Mouse (Mus musculus) midbrain, embryonic 14.5 days (tissue): ENCODE measurements around the gene Magi2. TPM values are rescaled to one million over a fixed set of nuclear protein-coding genes. Genes with fewer than 3 reads are reported as not detected.

ENCODE experiments used
- ATAC-seq: fragments of 200-750 bp; cut with Nextera tagmentation; 2 replicates; pipeline ENCODE4 v1.8.0; 2017; ENCODE audit warnings: moderate number of reproducible peaks, moderate library complexity; ENCODE audit not compliant: low FRiP score, low TSS enrichment
- DNase-seq: peaks from one replicate; pipeline ENCODE4 v3.0.0-alpha.2; 2015
- H3K27ac ChIP-seq: fragments of 300-500 bp; sonication (generic); replicated peaks from 2 replicates; pipeline ENCODE4 v1.5.1; 2014; ENCODE audit warnings: mild to moderate bottlenecking, low read depth, low read length, moderate library complexity
- H3K27me3 ChIP-seq: fragments of 300-500 bp; sonication (generic); 2 replicates; pipeline ENCODE4 v1.6.1; 2014; ENCODE audit warnings: low read length, control low read depth, mixed read lengths; ENCODE audit not compliant: control insufficient read depth, insufficient read depth
- H3K36me3 ChIP-seq: fragments of 300-500 bp; sonication (generic); 2 replicates; pipeline ENCODE4 v1.6.1; 2014; ENCODE audit warnings: low read length, control low read depth; ENCODE audit not compliant: control insufficient read depth, insufficient read depth
- H3K4me1 ChIP-seq: fragments of 300-500 bp; sonication (generic); 2 replicates; pipeline ENCODE4 v1.6.1; 2014; ENCODE audit warnings: mild to moderate bottlenecking, antibody characterized with exemption, low read length, control low read depth; ENCODE audit not compliant: control insufficient read depth, insufficient read depth
- H3K4me2 ChIP-seq: fragments of 300-500 bp; sonication (generic); 2 replicates; pipeline ENCODE4 v1.6.1; 2014; ENCODE audit warnings: mild to moderate bottlenecking, low read length, moderate library complexity
- H3K4me3 ChIP-seq: fragments of 300-500 bp; sonication (generic); replicated peaks from 2 replicates; pipeline ENCODE4 v1.5.1; 2014; ENCODE audit warnings: low read depth, low read length
- H3K9ac ChIP-seq: fragments of 300-500 bp; sonication (generic); replicated peaks from 2 replicates; pipeline ENCODE4 v1.6.1; 2014; ENCODE audit warnings: mild to moderate bottlenecking, low read length, moderate library complexity
- H3K9me3 ChIP-seq: fragments of 300-500 bp; sonication (generic); 2 replicates; pipeline ENCODE4 v1.6.1; 2016; ENCODE audit warnings: low read length, control low read depth, mixed read lengths; ENCODE audit not compliant: control insufficient read depth
- WGBS: fragments of 180-500 bp; shearing (Covaris S2); extraction: QIAGEN DNeasy Blood & Tissue Kit; methylation state at CpG from one replicate; pipeline ENCODE4 v1.1.7; 2014; 5-methylcytosine and 5-hydroxymethylcytosine counted together
- polyA plus RNA-seq: library from polyadenylated mRNA; unstranded; fragments of >200 nt; fragmentation: Nextera tagmentation; extraction: Ambion mirVana; gene quantifications from 2 replicates; pipeline ENCODE4 v1.2.1, GENCODE M21; 2014

The Magi2 gene
- polyA plus RNA-seq, 1 experiment from 2014 or later = 22.3 TPM

GRCm38 (mm10) chr5:19482981-19483380, 256.1 kb downstream of the Magi2 start:
- no peak for DNase-seq
- ATAC-seq = no peak
- whole genome bisulfite sequencing = 80% methylated on average over 3 of the region's 3 CpGs

GRCm38 (mm10) chr5:19487947-19488346, 261.1 kb downstream of the Magi2 start:
- 7% methylated on average over 7 of the region's 7 CpGs for WGBS
- Histone ChIP-seq H3K4me2 (peak overlapping the region; percentile 14; the same call in 1 of the 2 replicates), H3K9me3 (no peaks in the 10 kb centered on the region), H3K27me3 (no peaks in the 10 kb centered on the region), H3K4me3 (no peak overlapping the region), H3K4me1 (0 out of 2 replicates have a peak, but pooled peaks cover 4% of the 10 kb centered on the region), H3K9ac (no peak overlapping the region), H3K27ac (no peak overlapping the region), H3K36me3 (no peaks in the 10 kb centered on the region)
- ATAC-seq (no peak), DNase-seq (peak; percentile 43)

More at GRCm38 (mm10) chr5:19482981-19483380, 256.1 kb downstream of the Magi2 start:
- H3K9ac ChIP-seq = no peak overlapping the region
- H3K27me3 ChIP-seq = no peaks in the 10 kb centered on the region
- no peaks in the 10 kb centered on the region for H3K9me3 ChIP-seq
- no peaks in the 10 kb centered on the region for H3K36me3 ChIP-seq
- 0 out of 2 replicates have a peak, but pooled peaks cover under 1% of the 10 kb centered on the region for H3K4me1 ChIP-seq
- no peak overlapping the region for H3K27ac ChIP-seq
- no peak overlapping the region for H3K4me2 ChIP-seq
- no peak overlapping the region for H3K4me3 ChIP-seq

GRCm38 (mm10) chr5:19501005-19501404, 274.2 kb downstream of the Magi2 start:
- Histone ChIP-seq H3K36me3 (no peaks in the 10 kb centered on the region), H3K4me1 (no peaks in the 10 kb centered on the region), H3K27ac (no peak overlapping the region), H3K4me2 (no peak overlapping the region), H3K9me3 (no peaks in the 10 kb centered on the region), H3K9ac (no peak overlapping the region), H3K27me3 (no peaks in the 10 kb centered on the region), H3K4me3 (no peak overlapping the region)
- WGBS = 88% methylated on average over 3 of the region's 3 CpGs
- ATAC-seq = no peak
- no peak for DNase-seq

- H3K27ac ChIP-seq = no peak overlapping the region
- ATAC-seq = peak; percentile 60; the same call in 1 of the 2 replicates
- no peaks in the 10 kb centered on the region for H3K27me3 ChIP-seq
- H3K9me3 ChIP-seq = no peaks in the 10 kb centered on the region
- peak; percentile 87 for DNase-seq
- H3K4me2 ChIP-seq = no peak overlapping the region
- H3K4me1 ChIP-seq = no peaks in the 10 kb centered on the region
- H3K4me3 ChIP-seq = no peak overlapping the region
- H3K9ac ChIP-seq = no peak overlapping the region
- no peaks in the 10 kb centered on the region for H3K36me3 ChIP-seq
Measured at GRCm38 (mm10) chr5:19522168-19522567, 295.3 kb downstream of the Magi2 start.

- no peak for DNase-seq
Measured at GRCm38 (mm10) chr5:19539348-19539747, 312.5 kb downstream of the Magi2 start.

GRCm38 (mm10) chr5:19546424-19546823, 319.6 kb downstream of the Magi2 start:
- DNase-seq = no peak
- no peaks in the 10 kb centered on the region for H3K27me3 ChIP-seq
- no peaks in the 10 kb centered on the region for H3K9me3 ChIP-seq
- H3K9ac ChIP-seq = no peak overlapping the region
- H3K27ac ChIP-seq = no peak overlapping the region
- H3K4me1 ChIP-seq = no peaks in the 10 kb centered on the region
- 84% methylated on average over 4 of the region's 4 CpGs for WGBS
- no peak overlapping the region for H3K4me2 ChIP-seq
- no peak overlapping the region for H3K4me3 ChIP-seq
- no peaks in the 10 kb centered on the region for H3K36me3 ChIP-seq
- ATAC-seq = no peak

More at GRCm38 (mm10) chr5:19539348-19539747, 312.5 kb downstream of the Magi2 start:
- H3K36me3 ChIP-seq = no peaks in the 10 kb centered on the region
- no peaks in the 10 kb centered on the region for H3K9me3 ChIP-seq
- H3K27ac ChIP-seq = no peak overlapping the region
- 1% methylated on average over 2 of the region's 2 CpGs for WGBS
- no peak for ATAC-seq
- H3K4me2 ChIP-seq = no peak overlapping the region
- H3K4me3 ChIP-seq = no peak overlapping the region
- no peaks in the 10 kb centered on the region for H3K27me3 ChIP-seq
- H3K9ac ChIP-seq = no peak overlapping the region
- H3K4me1 ChIP-seq = 0 out of 2 replicates have a peak, but pooled peaks cover 5% of the 10 kb centered on the region

GRCm38 (mm10) chr5:19546900-19547299, 320.1 kb downstream of the Magi2 start:
- no peak for ATAC-seq
- WGBS = 70% methylated on average over 2 of the region's 2 CpGs
- Histone ChIP-seq H3K9ac (no peak overlapping the region), H3K9me3 (no peaks in the 10 kb centered on the region), H3K36me3 (no peaks in the 10 kb centered on the region), H3K4me3 (no peak overlapping the region), H3K27me3 (no peaks in the 10 kb centered on the region), H3K4me2 (no peak overlapping the region), H3K27ac (no peak overlapping the region), H3K4me1 (no peaks in the 10 kb centered on the region)
- no peak for DNase-seq

GRCm38 (mm10) chr5:19553510-19553909, 326.7 kb downstream of the Magi2 start:
- ATAC-seq (no peak), DNase-seq (peak; percentile 14)
- 73% methylated on average over 3 of the region's 3 CpGs for WGBS
- Histone ChIP-seq H3K4me1 (no peaks in the 10 kb centered on the region), H3K4me3 (no peak overlapping the region), H3K27ac (no peak overlapping the region), H3K4me2 (no peak overlapping the region), H3K9me3 (no peaks in the 10 kb centered on the region), H3K9ac (no peak overlapping the region), H3K27me3 (no peaks in the 10 kb centered on the region), H3K36me3 (no peaks in the 10 kb centered on the region)

GRCm38 (mm10) chr5:19565636-19566035, 338.8 kb downstream of the Magi2 start:
- Histone ChIP-seq H3K4me2 (no peak overlapping the region), H3K27me3 (no peaks in the 10 kb centered on the region), H3K27ac (no peak overlapping the region), H3K4me1 (no peaks in the 10 kb centered on the region), H3K9me3 (no peaks in the 10 kb centered on the region), H3K9ac (no peak overlapping the region), H3K36me3 (no peaks in the 10 kb centered on the region), H3K4me3 (no peak overlapping the region)
- WGBS = 87% methylated on average over 3 of the region's 3 CpGs
- no peak for DNase-seq
- no peak for ATAC-seq
